Mouse (Mus musculus) splenic B cell, adult 2 months (primary cell): ENCODE results near the gene Nsd1.

Source experiments
- DNase-seq: peaks from one replicate; pipeline ENCODE4 v3.0.0-alpha.2; 2011; ENCODE audit warnings: low read depth, low spot score
- H3K27me3 ChIP-seq: 2 replicates; pipeline ENCODE4 v1.6.1; 2012; ENCODE audit warnings: mild to moderate bottlenecking, low read length, moderate library complexity, mixed read lengths; ENCODE audit not compliant: control insufficient read depth, poor library complexity, insufficient read depth, severe bottlenecking
- H3K36me3 ChIP-seq: 2 replicates; pipeline ENCODE4 v1.6.1; 2012; ENCODE audit warnings: mild to moderate bottlenecking, low read length, moderate library complexity, mixed read lengths; ENCODE audit not compliant: control insufficient read depth, poor library complexity, insufficient read depth, severe bottlenecking

Nsd1 gene

DNA sequence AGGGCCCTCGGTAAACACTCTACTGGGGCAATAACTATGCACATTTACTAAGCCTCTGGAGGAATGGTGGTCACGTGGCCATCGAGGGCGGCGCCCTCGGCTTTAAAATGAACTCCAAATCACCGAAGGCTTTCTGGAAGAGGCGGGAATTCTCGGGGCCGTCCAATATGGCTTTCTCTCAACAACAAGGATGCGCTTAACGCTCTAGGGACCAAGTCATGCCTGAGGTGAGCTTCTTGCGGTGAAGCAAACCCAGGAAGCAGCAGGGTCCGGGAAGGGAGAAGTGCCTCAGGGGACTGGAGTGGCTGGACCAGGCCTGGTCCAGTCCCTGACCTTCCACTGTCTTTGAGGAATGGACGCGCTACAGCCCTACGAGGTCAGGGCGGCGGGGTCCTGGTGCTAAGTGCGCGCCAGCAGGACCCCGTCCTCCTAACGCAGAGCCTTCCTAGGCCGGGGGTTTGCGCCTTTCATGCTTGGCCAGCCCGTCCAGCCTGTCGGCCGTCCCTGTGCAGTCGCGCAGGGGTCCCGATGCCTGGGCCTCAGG, at the start of gene Nsd1:
Nsd1 (plus strand) TSS at position 134 of the 544 bp plus-strand sequence.
- Histone ChIP-seq H3K36me3 (no peaks in the 10 kb centered on the region; the same call in 1 of the 2 replicates), H3K27me3 (no peaks in the 10 kb centered on the region)
- DNase-seq: peak; percentile 31

DNA sequence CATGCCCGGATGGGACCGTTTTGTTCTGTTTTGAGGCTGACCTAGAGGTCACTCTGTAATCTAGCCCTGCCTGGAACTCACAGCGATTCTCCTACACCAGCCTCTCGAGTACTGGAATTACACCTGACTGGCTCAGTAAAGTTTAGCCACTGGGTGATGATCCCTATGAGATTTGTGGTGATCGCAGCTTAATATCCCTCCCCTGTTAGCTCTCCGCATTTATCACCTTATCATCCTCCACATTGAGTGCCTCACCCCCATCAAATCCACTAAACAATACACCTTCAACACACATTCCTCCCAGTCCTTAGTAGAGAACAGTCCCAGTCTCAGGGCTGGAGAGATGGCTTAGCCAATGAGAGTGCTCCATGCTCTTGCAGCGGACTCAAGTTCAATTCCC, 47.2 kb upstream of the Nsd1 start:
- no peaks in the 10 kb centered on the region for H3K36me3 ChIP-seq
- DNase-seq: no peak
- H3K27me3 ChIP-seq: no peaks in the 10 kb centered on the region

DNA sequence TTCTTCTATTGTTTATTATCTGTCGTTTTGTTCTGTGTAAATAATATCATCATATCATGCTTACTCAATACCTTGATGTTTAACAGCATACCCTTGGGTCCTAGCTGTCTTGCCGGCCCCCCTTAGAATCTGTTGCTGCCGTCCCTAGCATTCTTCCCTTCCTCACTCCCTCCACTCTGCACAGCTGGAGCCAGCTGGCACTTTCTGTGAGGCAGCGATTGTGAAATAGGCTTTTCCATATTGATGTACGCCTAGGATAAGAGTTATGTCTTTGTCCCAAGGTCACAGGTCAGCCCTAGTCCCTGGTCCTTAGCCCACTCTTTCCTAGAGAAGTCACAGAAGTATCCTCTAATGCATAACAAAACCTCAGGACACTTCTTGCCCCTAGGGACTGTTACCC, 46.0 kb upstream of the Nsd1 start:
- Histone ChIP-seq H3K27me3 (no peaks in the 10 kb centered on the region), H3K36me3 (no peaks in the 10 kb centered on the region)
- no peak for DNase-seq

DNA sequence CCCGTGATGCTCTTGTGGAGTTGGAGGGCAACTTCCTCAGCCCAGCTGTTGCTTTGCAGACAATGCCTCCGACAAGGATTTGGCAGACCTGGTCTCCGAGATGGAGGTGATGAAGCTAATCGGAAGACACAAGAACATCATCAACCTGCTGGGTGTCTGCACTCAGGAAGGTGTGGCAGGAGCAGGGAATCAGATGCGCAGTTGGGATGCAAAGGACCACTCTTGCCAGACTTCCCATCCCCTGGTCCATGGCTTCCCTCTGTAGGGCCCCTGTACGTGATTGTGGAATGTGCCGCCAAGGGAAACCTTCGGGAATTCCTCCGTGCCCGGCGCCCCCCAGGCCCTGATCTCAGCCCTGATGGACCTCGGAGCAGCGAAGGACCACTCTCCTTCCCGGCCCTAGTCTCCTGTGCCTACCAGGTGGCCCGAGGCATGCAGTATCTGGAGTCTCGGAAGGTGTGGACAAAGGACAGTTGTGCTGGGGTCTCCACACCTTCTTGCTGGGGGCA, 43.7 kb upstream of the Nsd1 start:
- DNase-seq: no peak
- no peaks in the 10 kb centered on the region for H3K27me3 ChIP-seq
- H3K36me3 ChIP-seq: no peaks in the 10 kb centered on the region

DNA sequence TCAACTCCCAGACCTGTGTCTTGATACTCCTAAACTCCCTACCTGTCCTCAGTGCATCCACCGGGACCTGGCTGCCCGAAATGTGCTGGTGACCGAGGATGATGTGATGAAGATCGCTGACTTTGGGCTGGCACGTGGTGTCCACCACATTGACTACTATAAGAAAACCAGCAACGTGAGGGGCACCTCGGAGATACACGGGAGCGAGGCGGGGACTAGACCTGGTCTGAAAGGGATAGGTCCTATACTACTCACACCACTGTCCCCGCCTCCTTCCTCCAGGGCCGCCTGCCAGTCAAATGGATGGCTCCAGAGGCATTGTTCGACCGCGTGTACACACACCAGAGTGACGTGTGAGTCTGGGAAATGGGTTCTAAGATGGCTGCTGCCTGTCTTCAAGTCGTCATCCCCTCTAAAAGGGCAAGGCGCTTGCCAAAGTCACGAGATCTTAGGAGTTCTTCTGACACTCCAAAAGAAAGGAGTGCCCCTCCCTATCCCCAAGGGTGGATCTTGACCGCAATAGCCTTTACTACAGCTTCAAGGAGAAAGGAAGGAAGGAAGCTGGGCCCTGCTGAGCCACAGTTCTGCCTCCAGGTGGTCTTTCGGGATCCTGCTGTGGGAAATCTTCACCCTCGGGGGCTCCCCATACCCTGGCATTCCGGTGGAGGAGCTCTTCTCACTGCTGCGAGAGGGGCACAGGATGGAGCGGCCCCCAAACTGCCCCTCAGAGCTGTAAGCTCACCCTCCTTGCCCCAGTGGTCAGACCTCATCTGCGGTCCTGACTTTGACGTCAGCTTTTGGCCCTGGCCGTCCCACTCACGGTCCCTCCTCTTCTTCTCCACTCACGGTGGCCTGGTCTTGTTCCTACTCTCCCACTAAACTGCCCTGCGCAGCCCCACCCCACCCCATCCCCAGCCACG, 42.5 kb upstream of the Nsd1 start:
- H3K36me3 ChIP-seq: no peaks in the 10 kb centered on the region
- H3K27me3 ChIP-seq: no peaks in the 10 kb centered on the region
- no peak for DNase-seq

DNA sequence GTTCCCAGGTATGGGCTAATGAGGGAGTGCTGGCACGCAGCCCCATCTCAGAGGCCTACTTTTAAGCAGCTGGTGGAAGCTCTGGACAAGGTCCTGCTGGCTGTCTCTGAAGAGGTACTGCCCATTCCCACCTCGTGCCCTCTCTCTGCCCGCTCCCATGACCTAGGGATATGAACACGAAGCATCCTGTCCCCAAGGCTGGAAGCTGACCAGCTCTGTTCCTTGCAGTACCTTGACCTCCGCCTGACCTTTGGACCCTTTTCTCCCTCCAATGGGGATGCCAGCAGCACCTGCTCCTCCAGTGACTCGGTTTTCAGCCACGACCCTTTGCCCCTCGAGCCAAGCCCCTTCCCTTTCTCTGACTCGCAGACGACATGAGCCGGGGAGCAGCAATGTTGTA, 41.8 kb upstream of the Nsd1 start:
- no peak for DNase-seq
- no peaks in the 10 kb centered on the region for H3K27me3 ChIP-seq
- no peaks in the 10 kb centered on the region for H3K36me3 ChIP-seq

DNA sequence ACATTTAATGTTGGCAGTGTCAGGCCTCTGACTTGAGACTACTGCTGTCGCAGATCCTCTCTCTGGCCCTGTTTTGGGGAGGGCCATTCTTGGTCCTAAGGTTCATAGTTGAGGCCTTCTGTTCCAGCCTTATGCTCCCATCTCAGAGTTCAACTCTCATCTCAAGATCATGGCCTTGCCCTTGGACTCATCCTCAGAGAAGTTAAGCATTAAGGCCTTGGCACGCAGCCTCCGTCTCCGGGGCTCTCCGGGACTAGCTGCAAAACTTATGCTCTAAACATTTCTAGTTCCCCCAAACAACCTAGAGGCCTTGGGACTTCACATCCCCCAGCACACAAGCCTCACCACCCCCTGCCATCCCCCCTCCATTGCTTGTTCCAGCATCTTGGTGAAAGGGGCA, 41.3 kb upstream of the Nsd1 start:
- no peaks in the 10 kb centered on the region for H3K27me3 ChIP-seq
- no peak for DNase-seq
- H3K36me3 ChIP-seq: no peaks in the 10 kb centered on the region

DNA sequence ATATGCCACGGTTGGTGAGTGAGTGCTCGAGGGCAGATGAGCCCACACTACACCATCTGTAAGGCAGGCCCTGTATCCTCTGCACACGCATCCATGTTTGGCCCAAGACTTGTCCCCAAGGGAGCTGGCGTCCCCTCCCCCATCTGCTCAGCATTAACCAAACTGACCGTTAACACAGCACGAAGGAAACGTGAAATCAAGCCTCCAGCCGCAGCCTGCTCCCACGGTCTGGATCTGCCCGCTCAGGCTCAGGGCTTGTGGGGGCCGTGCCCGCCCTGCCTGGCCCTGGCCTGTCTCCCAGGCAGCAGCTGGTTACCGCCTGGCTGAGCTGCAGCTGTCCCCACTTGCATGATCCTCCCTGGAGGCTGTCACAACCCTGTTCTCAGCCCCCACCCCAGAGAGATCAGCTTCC, 40.6 kb upstream of the Nsd1 start:
- no peak for DNase-seq
- H3K27me3 ChIP-seq: no peaks in the 10 kb centered on the region

DNA sequence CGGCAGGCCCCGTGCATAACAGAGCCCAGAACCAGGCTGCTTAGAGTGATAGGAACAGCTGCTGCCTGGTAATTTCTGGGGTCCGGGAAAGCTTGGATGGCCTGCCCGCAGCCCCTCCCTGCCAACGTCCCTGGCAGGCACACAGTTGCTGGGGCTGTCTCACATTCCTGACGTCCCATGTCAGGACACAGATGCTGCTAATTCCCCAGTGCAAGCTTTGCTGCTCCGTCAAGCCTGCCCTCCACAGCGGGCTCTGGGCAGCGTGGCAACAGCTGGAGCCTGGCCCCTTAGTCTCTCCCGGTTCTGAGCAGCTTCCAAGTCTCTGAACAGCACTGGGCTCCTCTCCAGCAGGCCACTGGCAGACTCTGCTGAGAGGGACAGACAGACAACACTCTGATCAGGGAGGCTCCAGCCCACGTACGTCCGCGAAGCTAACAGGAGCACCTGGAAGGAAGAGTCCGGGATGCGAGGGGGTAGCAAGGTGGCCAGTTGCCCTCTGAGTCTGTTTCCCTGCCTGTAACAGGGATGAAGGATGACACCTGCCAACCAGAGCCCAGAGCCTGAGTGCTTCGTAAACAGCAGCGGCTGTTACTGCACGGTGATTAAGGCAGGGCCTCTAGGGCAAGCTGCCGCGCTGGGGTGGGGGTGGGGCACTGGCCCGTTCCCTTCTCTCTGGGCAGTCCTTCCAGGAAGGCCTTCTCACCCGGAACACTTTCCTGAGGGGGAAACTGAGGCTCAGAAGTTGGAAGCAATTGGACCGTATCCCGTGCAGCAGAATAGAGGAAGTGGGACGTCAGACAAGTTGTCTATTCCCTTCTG, 37.9 kb upstream of the Nsd1 start:
- DNase-seq: no peak
- H3K27me3 ChIP-seq: no peaks in the 10 kb centered on the region
- no peaks in the 10 kb centered on the region for H3K36me3 ChIP-seq

More for the DNA sequence above, 40.6 kb upstream of the Nsd1 start:
- H3K36me3 ChIP-seq: no peaks in the 10 kb centered on the region

DNA sequence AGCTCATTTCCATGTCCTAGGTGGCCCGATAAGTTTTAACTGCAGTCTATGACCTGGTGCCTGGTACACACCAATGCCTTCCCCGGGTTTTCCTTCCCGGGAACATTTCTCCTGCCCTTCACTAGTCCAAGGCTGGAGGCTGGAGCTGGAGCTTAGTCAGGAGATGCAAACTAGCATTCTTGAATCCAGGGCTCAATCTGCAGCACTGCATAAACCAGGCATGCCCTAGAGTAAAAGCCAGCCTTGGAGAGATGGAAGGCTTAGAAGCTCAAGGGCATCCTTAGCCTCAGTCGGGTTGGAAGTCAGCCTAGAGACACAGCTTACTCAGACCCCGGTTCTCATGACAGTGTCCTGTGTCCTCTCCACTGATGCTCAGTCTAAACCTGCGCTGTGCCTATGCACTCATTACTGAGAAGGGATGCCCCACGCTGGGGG, 37.2 kb upstream of the Nsd1 start:
- Histone ChIP-seq H3K27me3 (no peaks in the 10 kb centered on the region), H3K36me3 (no peaks in the 10 kb centered on the region)
- DNase-seq: no peak

DNA sequence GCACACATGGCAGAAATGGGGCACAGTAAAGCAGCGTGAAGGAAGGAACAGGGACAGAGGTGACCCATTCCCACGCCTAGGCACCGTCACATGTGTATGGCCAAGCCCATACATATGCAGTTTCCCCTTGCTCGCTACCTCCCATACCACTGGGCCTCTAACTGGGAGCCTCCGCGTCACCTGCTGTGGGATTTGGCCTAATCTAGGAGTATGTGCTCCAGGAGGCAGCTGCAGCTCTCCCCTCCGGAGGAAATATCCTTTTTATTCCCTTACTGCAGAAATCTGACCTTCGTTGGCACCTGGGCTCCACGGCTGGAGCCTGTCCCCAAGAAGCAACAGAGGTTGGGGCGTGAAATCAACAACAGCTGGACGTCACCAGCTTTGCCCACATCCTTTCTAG, 35.2 kb upstream of the Nsd1 start:
- DNase-seq: no peak
- H3K36me3 ChIP-seq: no peaks in the 10 kb centered on the region
- H3K27me3 ChIP-seq: no peaks in the 10 kb centered on the region

DNA sequence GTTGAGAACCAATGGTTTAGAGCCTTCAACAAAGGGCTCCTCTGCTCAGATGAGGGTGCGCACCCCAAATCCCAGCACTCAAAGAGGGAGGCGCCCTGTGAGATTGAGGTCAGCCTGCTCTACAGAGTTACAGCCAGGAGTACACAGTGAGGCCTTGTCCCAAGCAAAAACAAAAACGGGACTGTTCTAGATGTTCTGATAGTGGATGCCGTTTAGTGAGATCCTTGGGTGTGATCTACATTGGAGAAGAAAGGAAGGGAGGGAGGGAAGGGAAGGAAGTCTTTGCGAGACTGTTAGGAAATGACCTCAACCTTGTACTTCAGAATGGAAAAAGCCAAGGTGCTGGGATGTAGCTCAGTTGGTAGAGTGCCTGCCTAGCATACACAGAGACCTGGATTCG, 33.3 kb upstream of the Nsd1 start:
- DNase-seq: no peak
- Histone ChIP-seq H3K27me3 (no peaks in the 10 kb centered on the region), H3K36me3 (no peaks in the 10 kb centered on the region)

DNA sequence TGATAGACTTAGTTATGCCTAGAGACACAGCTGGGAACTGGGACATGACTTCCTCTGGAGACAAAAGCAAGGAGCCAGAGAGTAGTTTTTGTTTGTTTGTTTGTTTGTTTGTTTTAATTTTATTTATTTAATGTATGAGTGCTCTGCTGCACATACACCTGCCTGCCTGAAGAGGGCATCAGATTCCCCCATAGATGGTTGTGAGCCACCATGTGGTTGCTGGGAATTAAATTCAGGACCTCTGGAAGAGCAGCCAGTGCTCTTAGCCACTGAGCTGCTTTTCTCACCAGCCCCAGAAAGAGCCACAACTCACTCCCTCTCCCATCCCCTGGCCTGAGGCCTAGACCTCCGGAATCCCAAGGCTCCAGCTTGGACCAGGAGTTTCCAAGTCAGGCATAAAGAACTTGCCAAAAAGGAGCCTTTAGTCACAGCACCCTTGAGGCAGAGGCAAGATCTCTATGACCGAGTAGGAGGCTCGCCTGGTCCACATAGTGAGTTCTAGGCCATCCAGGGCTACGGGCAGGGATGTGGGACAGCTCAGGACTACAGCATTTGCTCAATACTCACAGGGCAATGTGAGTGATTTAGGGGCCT, 31.6 kb upstream of the Nsd1 start:
- H3K36me3 ChIP-seq: no peaks in the 10 kb centered on the region
- no peaks in the 10 kb centered on the region for H3K27me3 ChIP-seq
- DNase-seq: no peak

DNA sequence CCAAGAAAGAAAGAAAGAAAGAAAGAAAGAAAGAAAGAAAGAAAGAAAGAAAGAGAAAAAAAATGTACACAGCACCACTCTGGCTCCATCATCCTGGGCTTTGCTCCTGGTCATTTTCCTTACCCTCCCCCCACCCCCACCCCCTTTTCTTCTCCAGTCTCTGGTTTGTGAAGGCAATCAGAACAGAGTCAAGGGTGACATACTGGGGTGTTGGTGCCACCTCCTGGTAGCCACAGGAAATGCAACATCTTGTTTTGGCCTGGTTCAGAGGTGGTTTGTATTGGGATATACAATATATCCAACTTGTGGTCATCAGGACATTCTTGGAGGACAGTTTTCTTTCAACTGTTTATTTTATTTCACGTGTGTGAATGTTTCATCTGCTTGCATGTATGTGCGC, 31.0 kb upstream of the Nsd1 start:
- H3K27me3 ChIP-seq: no peaks in the 10 kb centered on the region
- DNase-seq: peak; percentile 81
- H3K36me3 ChIP-seq: no peaks in the 10 kb centered on the region
